Mouse (Mus musculus): ENCODE measurements around the gene Parvg. TPM values are rescaled to one million over a fixed set of nuclear protein-coding genes. Genes with fewer than 3 reads are reported as not detected.

Gene Parvg
- polyA plus RNA-seq (2014; fragmentation: Illumina TruSeq; extraction: RNeasy Lipid Tissue Mini Kit (QIAGEN cat#74804); ENCODE audit: low read depth, low replicate concordance): 0.32 TPM

DNA sequence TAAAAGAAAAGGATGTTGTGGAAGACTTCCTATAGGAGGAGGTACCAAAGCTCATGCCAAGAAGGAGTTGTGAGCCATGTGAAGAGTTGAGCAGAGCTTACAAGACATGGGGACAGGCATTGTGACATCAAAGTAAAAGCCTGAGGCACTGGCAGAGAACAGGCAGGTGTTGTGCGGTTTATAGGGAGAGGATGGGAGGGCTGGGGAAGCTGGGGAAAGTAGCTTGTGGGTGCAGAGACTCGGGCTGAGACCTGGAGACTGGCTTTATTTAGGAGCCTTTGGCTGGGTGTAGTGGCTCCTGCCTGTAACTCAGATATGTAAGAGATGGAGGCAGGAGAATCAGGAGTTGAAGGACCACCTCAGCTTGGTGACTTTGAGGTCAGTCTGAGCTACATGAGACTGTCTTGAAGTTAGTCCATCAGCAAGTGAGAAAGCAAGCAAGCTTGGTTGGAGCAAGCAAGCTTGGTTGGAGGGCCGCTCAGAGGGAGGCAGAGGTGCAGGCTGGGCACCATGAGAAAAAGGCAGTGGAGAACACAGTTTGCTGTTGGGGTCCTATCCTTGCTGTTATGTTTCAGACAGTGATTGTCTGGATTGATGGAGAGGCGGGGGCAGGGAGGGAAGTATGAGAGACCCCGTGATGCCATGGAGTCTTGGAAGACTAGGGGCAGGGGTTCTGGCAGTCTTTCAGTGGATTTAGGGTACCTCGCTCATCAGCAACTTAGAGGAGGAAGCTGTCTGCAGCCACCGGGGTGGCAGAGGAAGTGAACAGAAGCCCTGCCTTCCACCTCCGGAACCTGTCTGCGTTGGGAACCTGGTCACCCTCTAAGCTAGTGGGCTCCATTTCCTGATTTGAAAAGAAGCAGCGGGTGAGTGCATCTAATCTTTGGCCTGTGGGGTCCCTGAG, at the start of gene Parvg:
Gene Parvg, plus strand, starts transcription at position 61 of the 904 bp plus-strand sequence.

Other genes with a start within 250 kb of the Parvg start
- gene Sult4a1, start 218.3 kb upstream of the Parvg start, polyA plus RNA-seq (2014; fragmentation: Illumina TruSeq; extraction: RNeasy Lipid Tissue Mini Kit (QIAGEN cat#74804); ENCODE audit: low read depth, low replicate concordance): not detected
- gene Pnpla5, start 200.9 kb upstream of the Parvg start, polyA plus RNA-seq (2014; fragmentation: Illumina TruSeq; extraction: RNeasy Lipid Tissue Mini Kit (QIAGEN cat#74804); ENCODE audit: low read depth, low replicate concordance): not detected
- gene Pnpla3, start 156.2 kb upstream of the Parvg start, polyA plus RNA-seq (2014; fragmentation: Illumina TruSeq; extraction: RNeasy Lipid Tissue Mini Kit (QIAGEN cat#74804); ENCODE audit: low read depth, low replicate concordance): not detected
- 38.6 TPM for gene Samm50, start 131.8 kb upstream of the Parvg start, polyA plus RNA-seq (2014; fragmentation: Illumina TruSeq; extraction: RNeasy Lipid Tissue Mini Kit (QIAGEN cat#74804); ENCODE audit: low read depth, low replicate concordance)
- gene Parvb, start 92.0 kb upstream of the Parvg start, polyA plus RNA-seq (2014; fragmentation: Illumina TruSeq; extraction: RNeasy Lipid Tissue Mini Kit (QIAGEN cat#74804); ENCODE audit: low read depth, low replicate concordance): 0.29 TPM
- not detected for gene Shisal1, start 123.1 kb downstream of the Parvg start, polyA plus RNA-seq (2014; fragmentation: Illumina TruSeq; extraction: RNeasy Lipid Tissue Mini Kit (QIAGEN cat#74804); ENCODE audit: low read depth, low replicate concordance)
- not detected for gene Rtl6, start 233.8 kb downstream of the Parvg start, polyA plus RNA-seq (2014; fragmentation: Illumina TruSeq; extraction: RNeasy Lipid Tissue Mini Kit (QIAGEN cat#74804); ENCODE audit: low read depth, low replicate concordance)